In the genomic region with DNA sequence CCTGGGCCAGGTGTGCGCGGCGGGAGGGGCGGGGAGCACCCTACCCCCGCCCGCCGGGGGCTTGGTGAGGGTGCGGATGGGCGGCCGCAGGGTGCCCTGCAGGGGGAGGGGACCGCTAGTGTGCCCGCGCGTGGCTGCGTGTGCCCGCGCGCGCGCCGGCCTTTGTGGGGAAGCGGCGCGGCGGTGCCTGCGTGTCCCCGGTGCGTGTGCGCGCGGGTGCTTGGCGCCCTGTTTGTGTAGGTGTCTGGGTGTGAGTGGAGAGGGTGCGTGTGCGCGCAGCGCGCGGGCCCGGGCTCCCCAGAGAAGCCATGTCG, we compare ENCODE assay signal across 8 mouse cellular contexts. TPM values are rescaled to one million over a fixed set of nuclear protein-coding genes. Genes with fewer than 3 reads are reported as not detected.
DNase-seq lines count a peak whose midpoint lies in the region; ATAC-seq and TF ChIP-seq lines count a peak whose summit lies in the region.

No protein-coding gene starts in this region.

- H3K27ac ChIP-seq in heart, embryonic 11.5 days (ENCODE audit: low read depth, low read length): peak overlapping the region; percentile 96
- peak overlapping the region; percentile 79 for H3K27ac ChIP-seq in ES-E14 (ENCODE audit: insufficient read depth, low read depth, low read length, poor library complexity, severe bottlenecking)
- peak overlapping the region; percentile 99 for H3K27ac ChIP-seq in embryonic facial prominence, embryonic 12.5 days
- peak overlapping the region; percentile 94 for H3K27ac ChIP-seq in midbrain, embryonic 10.5 days (replicated peaks)
- H3K27ac ChIP-seq in stomach, embryonic 16.5 days (ENCODE audit: low read length): peak overlapping the region; percentile 96

- H3K36me3 ChIP-seq in heart, embryonic 11.5 days (ENCODE audit: control insufficient read depth, insufficient read depth, low read length): no peaks in the 10 kb centered on the region
- peaks cover 6% of the 10 kb centered on the region for H3K36me3 ChIP-seq in ES-E14 (ENCODE audit: control insufficient read depth, insufficient read depth, low read length, poor library complexity, severe bottlenecking)
- no peaks in the 10 kb centered on the region for H3K36me3 ChIP-seq in embryonic facial prominence, embryonic 12.5 days
- H3K36me3 ChIP-seq in midbrain, embryonic 10.5 days: peaks cover 4% of the 10 kb centered on the region; the same call in 1 of the 2 replicates
- H3K36me3 ChIP-seq in stomach, embryonic 16.5 days (ENCODE audit: control insufficient read depth, insufficient read depth, low read length): no peaks in the 10 kb centered on the region

- peak overlapping the region; percentile 89 for H3K4me3 ChIP-seq in heart, embryonic 11.5 days (ENCODE audit: low read depth, low read length)
- H3K4me3 ChIP-seq in ES-E14 (ENCODE audit: insufficient read depth in 1 of 2, low read depth in 1 of 2, low read length in 2 of 2, poor library complexity in 1 of 2, severe bottlenecking in 1 of 2): peak overlapping the region; percentile 80 to 92
- peak overlapping the region; percentile 96 for H3K4me3 ChIP-seq in embryonic facial prominence, embryonic 12.5 days
- H3K4me3 ChIP-seq in midbrain, embryonic 10.5 days: peak overlapping the region; percentile 92
- H3K4me3 ChIP-seq in stomach, embryonic 16.5 days (replicated peaks; ENCODE audit: low read length): peak overlapping the region; percentile 86

- no peak for DNase-seq in heart, postnatal 25 days (ENCODE audit: low spot score)
- DNase-seq in ES-E14 (ENCODE audit: low read depth, low spot score): no peak
- DNase-seq in layer of hippocampus, adult 18-20 months (ENCODE audit: low spot score in 2 of 2): peak; percentile 78 to 85
- DNase-seq in midbrain, embryonic 10.5 days (ENCODE audit: low spot score): no peak
- DNase-seq in spleen, postnatal 36 days (ENCODE audit: low spot score in 2 of 2): no peak

- H3K4me1 ChIP-seq in heart, embryonic 11.5 days (ENCODE audit: control insufficient read depth, insufficient read depth, low read length): peaks cover 51% of the 10 kb centered on the region
- peaks cover 7 to 18% of the 10 kb centered on the region in 2 experiments; a peak in 3 of 4 replicates for H3K4me1 ChIP-seq in ES-E14 (ENCODE audit: control insufficient read depth in 2 of 2, insufficient read depth in 2 of 2, low read length in 2 of 2, poor library complexity in 1 of 2)
- peaks cover 43% of the 10 kb centered on the region for H3K4me1 ChIP-seq in embryonic facial prominence, embryonic 12.5 days
- peaks cover 74% of the 10 kb centered on the region for H3K4me1 ChIP-seq in midbrain, embryonic 10.5 days
- peaks cover 26% of the 10 kb centered on the region for H3K4me1 ChIP-seq in stomach, embryonic 16.5 days (ENCODE audit: control insufficient read depth, insufficient read depth, low read length)

- in situ Hi-C loops in ES-E14 (cut with MboI; ENCODE audit: low sequenced_read_pairs in 2 of 2, unreplicated experiment in 2 of 2): no loop called here

- intact Hi-C loops in heart, postnatal 25 days (cut with DNase I): no loop called here

- peak overlapping the region; percentile 98 for H3K4me2 ChIP-seq in heart, embryonic 11.5 days
- H3K4me2 ChIP-seq in embryonic facial prominence, embryonic 12.5 days (replicated peaks): peak overlapping the region; percentile 77
- H3K4me2 ChIP-seq in stomach, embryonic 16.5 days (ENCODE audit: low read depth, low read length): peak overlapping the region; percentile 95

- no peak for ATAC-seq in heart, embryonic 11.5 days (replicated peaks; ENCODE audit: insufficient number of reproducible peaks, low FRiP score, low TSS enrichment)
- ATAC-seq in embryonic facial prominence, embryonic 12.5 days (ENCODE audit: insufficient number of reproducible peaks, insufficient read depth, low FRiP score, low TSS enrichment): no peak
- no peak for ATAC-seq in stomach, embryonic 16.5 days (ENCODE audit: insufficient read depth, low FRiP score)

- peaks cover 13% of the 10 kb centered on the region for H3K27me3 ChIP-seq in heart, embryonic 11.5 days (ENCODE audit: control insufficient read depth, insufficient read depth, low read length)
- H3K27me3 ChIP-seq in embryonic facial prominence, embryonic 12.5 days: 0 out of 2 replicates have a peak, but pooled peaks cover under 1% of the 10 kb centered on the region
- peaks cover 25% of the 10 kb centered on the region for H3K27me3 ChIP-seq in midbrain, embryonic 10.5 days (ENCODE audit: low read depth, poor library complexity, severe bottlenecking)
- no peaks in the 10 kb centered on the region for H3K27me3 ChIP-seq in stomach, embryonic 16.5 days (ENCODE audit: control insufficient read depth, insufficient read depth, low read length)

- H3K9ac ChIP-seq in heart, embryonic 11.5 days (ENCODE audit: low read depth, low read length): peak overlapping the region; percentile 88
- peak overlapping the region; percentile 81 for H3K9ac ChIP-seq in ES-E14 (ENCODE audit: insufficient read depth, low read depth, low read length, poor library complexity, severe bottlenecking)
- H3K9ac ChIP-seq in embryonic facial prominence, embryonic 12.5 days: peak overlapping the region; percentile 94
- H3K9ac ChIP-seq in stomach, embryonic 16.5 days (ENCODE audit: low read length): peak overlapping the region; percentile 88

- H3K9me3 ChIP-seq in heart, embryonic 11.5 days (replicated peaks; ENCODE audit: control insufficient read depth, low read length): no peaks in the 10 kb centered on the region
- H3K9me3 ChIP-seq in ES-E14 (ENCODE audit: control insufficient read depth, insufficient read depth, low read depth, low read length): no peaks in the 10 kb centered on the region
- H3K9me3 ChIP-seq in embryonic facial prominence, embryonic 12.5 days: no peaks in the 10 kb centered on the region
- H3K9me3 ChIP-seq in midbrain, embryonic 10.5 days (replicated peaks): no peaks in the 10 kb centered on the region
- no peaks in the 10 kb centered on the region for H3K9me3 ChIP-seq in stomach, embryonic 16.5 days (replicated peaks; ENCODE audit: control insufficient read depth, low read length)

- under 1% methylated on average over 26 of the region's 40 CpGs for WGBS in heart, embryonic 11.5 days (ENCODE audit: insufficient replicate concordance)
- WGBS in embryonic facial prominence, embryonic 12.5 days: under 1% methylated on average over 40 of the region's 40 CpGs
- WGBS in midbrain, embryonic 10.5 days: 0% methylated on average over 39 of the region's 40 CpGs
- under 1% methylated on average over 40 of the region's 40 CpGs for WGBS in stomach, embryonic 16.5 days

TF ChIP-seq in ES-E14, 5 proteins besides CTCF, POLR2A, EP300 and RAD21:
- TF ChIP-seq HCFC1 (IDR thresholded peaks at IDR 0.05; ENCODE audit: borderline replicate concordance, insufficient read depth, low read length) (no peak), ZC3H11A (IDR thresholded peaks at IDR 0.05; ENCODE audit: borderline replicate concordance, low read depth, low read length) (no peak), MAFK (IDR thresholded peaks at IDR 0.05; ENCODE audit: insufficient read depth, low read depth, low read length) (no peak), ZNF384 (IDR thresholded peaks at IDR 0.05; ENCODE audit: low read depth, low read length) (no peak), CHD2 (IDR thresholded peaks at IDR 0.05; ENCODE audit: low read depth, low read length) (no peak)

RNA-seq across cellular contexts. Expression of a gene that starts 1.0 kb away (rescaled TPM):
- 10.2 and 13.5 TPM in 2 replicates for polyA plus RNA-seq in heart, embryonic 11.5 days (2014; fragmentation: Nextera tagmentation; extraction: Ambion mirVana)
- total RNA-seq in heart, postnatal 25 days (2021): 10 to 100 TPM; 12.7 to 17.8 TPM
- total RNA-seq in ES-E14 (2012; rRNA removed): 119 and 213 TPM in 2 replicates
- 36.7 TPM in 2 replicates for polyA plus RNA-seq in embryonic facial prominence, embryonic 12.5 days (2016; fragmentation: Nextera tagmentation; extraction: Ambion mirVana)
- 100 to 1,000 TPM; 306 to 309 TPM for total RNA-seq in layer of hippocampus, adult 18-20 months (2021)
- 8.6 and 11.3 TPM in 2 replicates for polyA plus RNA-seq in midbrain, embryonic 10.5 days (2016; fragmentation: Nextera tagmentation; extraction: Ambion mirVana)
- polyA plus RNA-seq in stomach, embryonic 16.5 days (2015; fragmentation: Nextera tagmentation; extraction: Ambion mirVana): 12.6 and 13.2 TPM in 2 replicates

RNA-seq across cellular contexts. Expression of a gene that starts 54.1 kb away (rescaled TPM):
- polyA plus RNA-seq in heart, embryonic 11.5 days (2014; fragmentation: Nextera tagmentation; extraction: Ambion mirVana): 0.58 and 0.76 TPM in 2 replicates
- total RNA-seq in heart, postnatal 25 days (2021): under 1 TPM; 0.61 to 0.70 TPM
- 1.8 and 3.1 TPM in 2 replicates for total RNA-seq in ES-E14 (2012; rRNA removed)
- polyA plus RNA-seq in embryonic facial prominence, embryonic 12.5 days (2016; fragmentation: Nextera tagmentation; extraction: Ambion mirVana): 0.47 and 0.79 TPM in 2 replicates
- under 1 TPM; 0.68 to 0.72 TPM for total RNA-seq in layer of hippocampus, adult 18-20 months (2021)
- polyA plus RNA-seq in midbrain, embryonic 10.5 days (2016; fragmentation: Nextera tagmentation; extraction: Ambion mirVana): 0.94 and 1.0 TPM in 2 replicates
- 0.39 and 0.67 TPM in 2 replicates for polyA plus RNA-seq in stomach, embryonic 16.5 days (2015; fragmentation: Nextera tagmentation; extraction: Ambion mirVana)

RNA-seq across cellular contexts. Expression of a gene that starts 54.4 kb away (rescaled TPM):
- 69.4 and 72.2 TPM in 2 replicates for polyA plus RNA-seq in heart, embryonic 11.5 days (2014; fragmentation: Nextera tagmentation; extraction: Ambion mirVana)
- total RNA-seq in heart, postnatal 25 days (2021): 1 to 10 TPM; 1.1 to 1.7 TPM
- 30.3 and 43.3 TPM in 2 replicates for total RNA-seq in ES-E14 (2012; rRNA removed)
- 54.4 and 55.0 TPM in 2 replicates for polyA plus RNA-seq in embryonic facial prominence, embryonic 12.5 days (2016; fragmentation: Nextera tagmentation; extraction: Ambion mirVana)
- under 1 TPM; 0.36 to 0.47 TPM for total RNA-seq in layer of hippocampus, adult 18-20 months (2021)
- 106 and 115 TPM in 2 replicates for polyA plus RNA-seq in midbrain, embryonic 10.5 days (2016; fragmentation: Nextera tagmentation; extraction: Ambion mirVana)
- polyA plus RNA-seq in stomach, embryonic 16.5 days (2015; fragmentation: Nextera tagmentation; extraction: Ambion mirVana): 49.4 and 53.1 TPM in 2 replicates

Comparison
In these comparisons a context has a peak if more than half of its experiments do, and no peak if none do; other contexts are left out.
1. DNase-seq: peak in layer of hippocampus, adult 18-20 months (2 of 2); none in heart, postnatal 25 days (single experiment), ES-E14 (single experiment), midbrain, embryonic 10.5 days (single experiment) and spleen, postnatal 36 days (0 of 2).
2. Peak in every context shown above with its lines, with median percentiles within 50 percentile points of each other: H3K27ac ChIP-seq, H3K4me2 ChIP-seq, H3K4me3 ChIP-seq and H3K9ac ChIP-seq.